Mouse (Mus musculus) stomach, postnatal 0 days (tissue): ENCODE data around the gene Ascc1.

Experiments used
- CTCF ChIP-seq: IDR thresholded peaks from 2 replicates; pipeline ENCODE4 v1.5.1; 2016; ENCODE audit warnings: antibody characterized with exemption, low read depth, mild to moderate bottlenecking, moderate library complexity
- EP300 ChIP-seq: optimal IDR thresholded peaks from 2 replicates; pipeline ENCODE3; 2016; ENCODE audit warnings: antibody characterized with exemption

- TF ChIP-seq CTCF (no peak), EP300 (no peak)
These were observed 111.5 kb downstream of the Ascc1 start for GRCm38 (mm10) chr10:60113965-60114690.
